Mouse (Mus musculus) gastrocnemius, adult 18-20 months (tissue): ENCODE measurements around the gene Nepn. TPM values are rescaled to one million over a fixed set of nuclear protein-coding genes. Genes with fewer than 3 reads are reported as not detected.
A peak's percentile ranks its signal among the peaks of the same experiment; 100 is the strongest.

Source experiments
- DNase-seq: peaks from one replicate; pipeline ENCODE4 v3.0.0; 2021; ENCODE audit warnings: low spot score
- total RNA-seq, 2 experiments: library from RNA; stranded (reverse); gene quantifications; 2 replicates each; pipeline ENCODE4 v1.2.3; 2021

Nepn gene
- total RNA-seq, 2 experiments from 2014 or later: 0.17 to 0.27 TPM

DNA sequence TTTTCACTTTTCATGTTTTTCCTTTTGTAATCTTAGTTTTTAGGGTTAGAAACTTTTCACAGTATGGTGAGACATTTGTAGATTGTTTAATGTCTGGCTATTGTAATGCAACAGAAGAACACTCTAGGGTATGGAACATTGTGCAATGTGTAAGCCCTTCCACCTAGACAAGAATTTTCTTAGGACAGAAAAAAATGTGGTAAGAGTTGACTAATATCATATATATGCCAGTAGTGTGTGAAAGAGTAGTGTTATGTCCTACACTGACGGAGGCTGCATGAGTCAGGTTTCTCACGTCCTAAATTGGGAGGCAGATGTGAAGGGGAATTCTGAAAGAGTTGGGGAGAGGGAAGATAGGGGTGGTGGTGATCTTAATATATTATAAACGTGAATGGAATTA is 10.9 kb downstream of the Nepn start:
- DNase-seq: no peak

DNA sequence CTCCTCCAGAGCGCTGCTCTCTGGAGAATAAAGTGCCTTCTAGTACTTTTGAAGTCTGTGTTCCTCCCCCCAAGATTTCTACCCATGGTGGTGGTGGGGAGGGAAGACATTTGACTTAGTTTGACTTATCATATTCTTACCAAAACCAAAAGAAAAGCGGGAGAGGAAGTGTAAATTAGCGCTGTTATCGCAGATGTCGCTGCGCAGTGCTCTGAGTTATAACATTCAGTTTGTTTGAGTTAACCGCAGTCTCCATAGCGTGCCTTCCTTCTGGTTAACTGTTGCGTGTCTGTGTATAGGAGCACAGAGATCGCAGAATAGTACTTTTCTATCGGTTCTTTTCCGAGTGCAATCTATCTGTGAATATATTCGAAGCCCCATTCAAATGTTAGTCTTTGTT is 16.4 kb downstream of the Nepn start:
- DNase-seq: no peak

DNA sequence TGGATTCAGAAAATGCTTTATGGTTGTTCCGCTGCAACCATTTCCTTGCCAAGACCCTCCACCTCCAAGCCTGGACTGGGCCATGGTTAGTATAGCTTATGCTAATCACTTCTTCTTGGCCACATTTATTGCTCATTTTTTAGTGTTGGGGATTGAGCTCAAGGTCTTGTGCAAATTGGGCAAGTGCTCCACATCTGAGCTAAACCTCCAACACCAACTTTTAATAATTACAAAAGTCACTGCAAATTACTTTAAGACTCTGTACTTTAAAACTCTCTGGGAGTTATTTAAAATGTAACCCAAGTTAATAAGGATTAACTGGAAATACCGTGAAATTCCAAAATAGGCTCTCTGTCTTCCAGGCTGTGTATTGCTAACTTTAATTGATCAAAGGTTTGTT is 18.8 kb downstream of the Nepn start:
- no peak for DNase-seq

DNA sequence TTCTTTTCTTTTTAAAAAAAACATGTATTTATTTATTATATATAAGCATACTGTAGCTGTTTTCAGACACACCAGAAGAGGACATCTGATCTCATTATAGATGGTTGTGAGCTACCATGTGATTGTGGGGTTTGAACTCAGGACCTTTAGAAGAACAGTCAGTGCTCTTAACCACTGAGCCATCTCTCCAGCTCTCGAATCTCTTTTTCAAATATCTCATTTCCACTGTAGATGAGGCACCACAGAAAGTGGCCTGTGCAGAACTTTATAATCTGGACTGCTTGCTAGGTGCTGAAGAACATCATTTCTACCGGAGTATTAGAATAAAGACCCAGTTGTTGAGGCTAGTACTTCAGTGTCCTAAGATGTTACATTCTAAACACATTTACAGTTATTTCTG is 26.2 kb downstream of the Nepn start:
- no peak for DNase-seq

DNA sequence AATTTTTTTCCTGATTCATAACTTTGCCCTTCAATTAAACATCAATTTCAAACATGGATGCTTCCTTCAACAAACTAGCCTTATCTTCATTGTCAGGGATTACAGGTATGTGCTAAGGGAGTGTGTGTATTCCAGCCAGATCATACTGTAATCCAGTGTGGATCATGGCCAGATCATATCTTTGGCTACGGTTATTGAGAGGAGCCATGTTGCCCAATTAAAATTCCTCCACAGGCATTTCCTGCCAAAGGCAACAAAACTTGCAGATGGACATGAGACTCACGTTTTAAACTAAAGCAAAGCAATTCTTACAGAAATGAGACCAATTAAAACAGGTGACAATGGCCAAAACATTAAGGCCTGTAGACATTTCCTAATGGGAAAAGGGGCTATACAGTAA is 27.7 kb downstream of the Nepn start:
- DNase-seq: no peak

DNA sequence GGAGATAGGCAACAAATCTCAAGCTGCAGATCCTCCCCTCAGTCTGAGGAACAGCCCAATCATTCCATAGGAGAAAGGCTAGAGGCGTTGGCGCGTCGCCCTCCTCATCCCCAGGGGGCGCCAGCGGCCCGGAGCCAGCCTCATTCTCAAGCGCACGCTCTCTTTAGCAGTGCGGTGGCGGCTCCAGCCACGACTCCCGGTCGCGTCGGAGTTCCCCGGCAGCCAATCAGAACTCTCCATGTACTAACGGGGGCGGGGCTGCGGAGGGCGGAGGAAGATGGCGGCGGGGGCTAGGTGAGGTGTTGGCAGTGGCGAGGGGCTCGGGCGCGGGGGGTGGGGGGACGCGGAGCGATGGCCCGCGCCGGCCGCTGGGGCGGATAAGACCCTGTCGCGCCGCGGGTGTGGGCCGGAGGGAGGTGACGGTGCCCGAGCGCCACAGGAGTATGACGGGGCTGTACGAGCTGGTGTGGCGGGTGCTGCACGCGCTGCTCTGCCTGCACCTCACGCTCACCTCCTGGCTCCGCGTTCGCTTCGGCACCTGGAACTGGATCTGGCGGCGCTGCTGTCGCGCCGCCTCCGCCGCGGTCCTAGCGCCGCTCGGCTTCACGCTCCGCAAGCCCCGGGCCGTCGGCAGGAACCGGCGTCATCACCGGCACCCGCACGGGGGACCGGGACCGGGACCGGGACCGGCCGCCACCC is 28.7 kb downstream of the Nepn start, which contains the start of gene Nus1:
Nus1 (plus strand) TSS at position 249 of the 699 bp plus-strand sequence.
- peak; percentile 96 for DNase-seq

DNA sequence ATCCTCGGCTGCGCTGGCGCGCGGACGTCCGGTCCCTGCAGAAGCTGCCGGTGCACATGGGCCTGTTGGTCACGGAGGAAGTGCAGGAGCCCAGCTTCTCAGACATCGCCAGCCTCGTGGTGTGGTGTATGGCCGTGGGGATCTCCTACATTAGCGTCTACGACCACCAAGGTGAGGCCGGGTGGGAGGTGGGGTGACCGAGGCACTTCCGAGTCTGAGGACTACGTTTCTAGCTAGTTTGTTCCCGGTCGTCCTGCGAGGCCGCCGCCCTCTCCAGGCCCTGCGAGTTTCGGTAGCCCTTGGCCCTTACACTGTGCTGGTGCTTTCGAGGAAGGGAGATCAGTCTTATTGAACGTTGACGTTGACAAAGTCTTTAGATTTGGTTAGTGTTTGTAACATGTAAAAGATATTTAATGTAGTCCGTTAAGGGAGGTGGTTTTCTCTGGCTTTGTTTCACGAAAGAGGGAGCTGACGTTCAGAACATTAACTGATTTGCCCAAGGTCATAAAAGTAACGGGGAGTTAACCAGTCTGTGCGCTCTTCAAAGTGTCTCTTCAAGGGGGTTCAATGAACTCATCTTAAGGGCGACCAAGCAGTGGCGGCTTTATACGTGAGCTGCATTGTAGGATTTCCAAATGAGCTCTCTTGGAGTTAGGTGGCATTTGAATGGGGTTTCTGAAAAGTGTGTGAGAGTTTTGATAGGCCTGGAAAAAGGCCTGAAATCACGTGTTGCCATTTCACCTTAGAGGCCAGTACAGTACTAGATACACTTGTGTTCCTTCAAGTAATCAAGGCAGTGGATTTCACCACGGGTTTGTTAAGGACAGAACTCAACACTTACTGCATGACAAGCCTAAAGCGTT is 29.5 kb downstream of the Nepn start:
- no peak for DNase-seq

DNA sequence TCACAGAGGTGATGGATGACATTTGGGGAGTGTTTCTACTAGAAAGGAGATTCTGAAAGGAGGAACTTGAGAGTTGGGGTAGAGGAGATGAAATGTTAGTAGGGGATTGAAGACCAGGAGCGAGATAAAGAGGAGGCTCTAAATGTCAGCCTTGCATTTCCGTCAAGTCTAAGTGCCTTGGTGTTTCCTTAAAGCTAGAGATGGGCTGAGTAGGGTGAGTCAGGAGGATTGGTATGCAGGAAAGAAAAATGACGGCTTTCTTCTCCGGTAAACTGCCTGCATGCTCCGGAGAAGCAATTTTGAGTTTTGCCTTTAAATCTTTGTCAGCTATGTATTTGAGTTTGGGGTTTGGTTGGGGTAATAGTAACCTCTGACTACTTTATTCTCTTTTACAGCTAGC is 30.2 kb downstream of the Nepn start:
- no peak for DNase-seq

DNA sequence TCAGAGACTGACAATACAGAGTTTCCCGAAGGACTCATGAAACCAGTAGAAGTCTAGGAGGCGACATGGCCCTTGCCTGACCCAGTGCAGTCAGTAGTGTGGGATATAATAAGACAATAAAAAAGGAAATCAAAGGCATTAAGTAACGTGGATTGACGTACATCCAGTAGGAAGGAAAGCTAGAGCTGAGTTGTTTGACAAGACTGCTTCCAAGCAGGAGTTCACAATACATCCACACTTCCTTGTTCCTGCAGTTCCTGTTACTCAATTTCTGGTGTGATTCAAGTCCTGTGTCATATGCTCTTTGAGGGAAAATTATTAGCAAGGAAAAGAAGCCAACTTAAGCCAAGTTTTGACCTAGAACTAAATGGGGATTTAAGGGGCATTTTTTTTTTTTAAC is 30.6 kb downstream of the Nepn start:
- DNase-seq: no peak

DNA sequence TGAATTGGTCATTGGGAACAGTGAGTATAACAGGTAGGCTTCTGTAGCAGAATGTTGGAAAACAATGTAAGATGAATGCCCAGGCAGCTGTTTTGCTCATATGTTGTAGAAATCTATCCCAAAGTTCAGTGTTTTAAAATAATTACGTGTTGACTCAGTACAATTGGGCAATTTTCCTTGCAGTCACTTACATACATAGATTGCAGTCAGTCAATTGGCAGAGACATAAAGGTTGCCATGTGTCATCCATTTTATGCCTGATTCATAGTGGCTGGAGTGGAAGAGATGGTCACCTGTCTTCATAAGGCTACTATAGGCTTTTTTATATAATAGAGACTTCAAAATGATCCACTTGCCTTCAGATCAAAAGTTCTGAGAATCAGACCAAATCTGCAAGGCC is 31.8 kb downstream of the Nepn start:
- no peak for DNase-seq

DNA sequence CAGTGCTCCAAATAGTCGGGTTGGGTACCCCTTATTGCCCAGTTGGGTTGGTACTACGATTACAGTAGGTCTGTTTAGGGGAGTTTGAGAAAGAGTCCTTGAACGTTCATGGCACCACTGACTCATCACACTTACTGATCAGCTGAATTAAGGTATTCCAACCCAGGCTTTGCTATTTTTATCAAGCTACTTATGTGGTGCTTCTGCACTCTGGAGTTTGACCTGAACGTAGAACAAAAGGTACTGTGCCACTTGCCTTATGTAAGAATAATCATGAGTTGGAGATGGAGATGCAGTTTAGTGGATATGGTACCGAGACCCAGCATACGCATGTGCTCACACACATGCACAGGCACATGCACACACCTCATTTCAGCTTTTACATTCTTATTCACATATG is 32.9 kb downstream of the Nepn start:
- DNase-seq: no peak

DNA sequence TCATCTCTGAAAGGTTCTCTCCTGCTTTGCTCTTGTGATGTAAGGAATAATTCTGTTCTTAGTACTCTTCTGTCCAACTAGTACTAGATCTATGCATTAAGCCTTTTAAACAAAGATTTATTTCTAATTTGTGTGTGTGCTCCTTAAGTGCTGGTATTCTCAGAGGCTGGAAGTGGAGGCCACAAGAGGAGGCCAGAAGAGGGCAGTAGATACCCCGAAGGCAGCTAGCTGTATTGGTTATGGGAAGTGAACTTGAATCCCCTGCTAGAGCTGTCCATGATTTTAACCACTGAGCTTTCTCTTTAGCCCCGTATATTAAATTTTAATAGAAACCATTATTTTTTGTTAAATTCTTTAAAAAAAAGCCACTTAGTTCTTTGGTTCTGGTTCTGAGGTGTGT is 34.3 kb downstream of the Nepn start:
- DNase-seq: no peak

DNA sequence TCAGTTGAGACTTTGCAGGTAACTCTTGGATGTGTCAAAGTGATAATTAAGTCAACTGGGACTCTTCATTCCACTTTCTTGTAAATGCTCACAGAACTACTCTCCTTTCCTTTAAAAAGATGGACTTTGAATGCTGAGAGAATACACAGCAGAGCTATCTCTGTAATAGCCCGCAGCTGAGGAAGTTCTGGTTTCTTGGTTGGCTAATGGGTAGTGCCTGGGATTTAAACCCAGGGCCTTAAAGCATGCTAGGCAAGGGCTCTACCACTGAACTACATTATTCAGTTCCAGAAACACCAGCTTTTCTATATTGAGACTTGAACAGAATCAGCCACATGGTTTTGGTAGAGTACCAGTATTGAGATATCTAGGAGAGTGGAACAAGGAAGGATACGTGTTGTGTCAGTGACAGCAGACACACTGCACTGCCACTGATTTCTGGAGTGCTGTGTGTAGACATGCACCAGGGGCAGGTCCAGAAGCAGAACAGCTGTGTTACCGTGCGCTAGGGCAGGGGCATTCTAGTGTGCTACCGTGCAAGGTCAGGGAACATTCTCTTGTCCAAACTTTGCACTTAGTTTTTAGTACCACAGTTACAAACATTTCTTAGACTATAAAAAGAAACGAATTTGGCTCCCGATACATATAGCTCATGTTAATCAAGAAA is 37.7 kb downstream of the Nepn start:
- DNase-seq: no peak

DNA sequence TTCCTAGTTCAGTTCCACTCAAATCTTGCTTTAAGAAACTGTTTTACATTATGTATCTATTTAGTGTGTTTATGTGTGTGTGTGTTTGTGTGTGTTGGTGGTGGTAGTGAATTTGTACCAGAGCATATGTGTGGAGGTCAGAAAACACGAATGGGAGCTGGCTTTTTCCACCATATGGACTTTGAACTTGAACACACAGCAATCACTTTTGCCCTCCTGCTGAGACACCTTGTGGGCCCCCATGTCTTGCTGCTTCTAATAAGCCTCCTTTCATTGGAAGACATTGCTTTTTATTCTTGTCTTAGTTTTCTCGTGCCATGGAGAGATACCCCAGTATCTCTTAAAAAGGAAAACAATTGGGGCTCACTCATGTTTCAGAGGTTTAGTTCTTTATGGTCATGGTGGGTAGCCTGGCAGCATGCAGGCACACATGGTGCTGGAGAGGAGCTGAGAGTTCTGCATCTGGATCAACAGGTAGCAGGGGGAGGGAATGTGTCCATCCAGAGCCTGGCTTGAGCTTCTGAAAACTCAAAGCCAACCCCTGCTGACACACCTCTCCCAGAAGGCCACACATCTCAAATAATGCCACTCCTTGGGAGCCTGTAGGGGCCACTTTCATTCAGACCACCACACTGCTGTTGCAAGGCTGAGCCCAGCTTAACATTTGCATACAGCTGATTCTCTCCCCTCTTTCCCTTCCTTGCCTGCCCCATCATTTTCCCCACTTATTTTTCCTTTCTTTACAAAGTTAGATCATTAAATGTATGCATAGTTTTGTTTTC is 39.1 kb downstream of the Nepn start:
- no peak for DNase-seq

DNA sequence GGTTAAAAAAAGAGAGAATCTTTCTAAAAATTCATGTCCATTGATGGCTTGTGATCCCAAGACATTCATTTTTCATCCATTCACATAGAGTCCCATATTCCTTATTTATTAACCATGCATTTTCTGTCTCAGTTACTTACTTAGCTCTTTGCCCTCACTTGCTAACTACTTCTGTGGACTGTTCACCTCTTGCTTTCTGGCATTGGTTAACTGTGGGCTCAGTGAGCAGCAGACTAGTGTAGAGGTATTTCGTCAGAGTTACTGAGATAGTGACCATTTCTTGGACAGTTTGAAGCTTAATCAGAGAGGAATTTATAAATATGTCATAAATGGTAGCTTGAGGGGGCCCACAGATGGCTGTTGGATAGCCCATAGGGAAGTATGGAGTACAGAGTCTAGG is 42.2 kb downstream of the Nepn start:
- no peak for DNase-seq

DNA sequence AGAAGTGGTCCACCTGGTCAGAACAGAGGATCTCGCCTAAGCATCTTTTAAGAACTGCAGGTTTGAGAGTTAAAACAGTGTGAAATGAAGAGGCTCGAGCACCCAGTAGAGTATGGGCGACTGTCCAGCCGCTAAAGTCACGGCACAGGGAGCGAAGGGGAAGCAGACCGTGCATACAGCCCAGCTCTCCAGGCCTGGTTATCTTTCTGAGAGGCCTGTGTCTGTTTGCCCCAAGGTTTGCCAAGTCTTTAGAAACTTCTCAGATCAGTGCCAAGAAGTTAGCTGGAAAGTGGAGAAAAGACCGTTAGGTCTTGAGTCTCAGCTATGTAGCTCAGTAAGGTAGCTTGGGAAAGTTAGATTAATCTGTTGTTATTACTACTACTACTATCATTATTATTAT is 46.1 kb downstream of the Nepn start:
- DNase-seq: no peak

Other genes starting within 250 kb of the Nepn start
- under 1 TPM in 1 of 2 experiments, not detected in 1; 0.09 TPM for gene Ros1, start 193.7 kb upstream of the Nepn start, total RNA-seq
- 1 to 10 TPM; 1.3 to 1.7 TPM for gene Dcbld1, start 155.4 kb upstream of the Nepn start, total RNA-seq
- not detected for gene Gm26741, start 30.2 kb upstream of the Nepn start, total RNA-seq
- gene Gopc, start 6.8 kb upstream of the Nepn start, total RNA-seq: 1 to 10 TPM; 6.5 to 8.7 TPM
- 10 to 100 TPM; 18.8 to 20.3 TPM for gene Nus1, start 28.6 kb downstream of the Nepn start, total RNA-seq